Mouse (Mus musculus): ENCODE results near the gene Fam210b. TPM values are rescaled to one million over a fixed set of nuclear protein-coding genes. Genes with fewer than 3 reads are reported as not detected.

Gene Fam210b
- polyA plus RNA-seq, 1 experiment from 2014 or later: 11.9 TPM

DNA sequence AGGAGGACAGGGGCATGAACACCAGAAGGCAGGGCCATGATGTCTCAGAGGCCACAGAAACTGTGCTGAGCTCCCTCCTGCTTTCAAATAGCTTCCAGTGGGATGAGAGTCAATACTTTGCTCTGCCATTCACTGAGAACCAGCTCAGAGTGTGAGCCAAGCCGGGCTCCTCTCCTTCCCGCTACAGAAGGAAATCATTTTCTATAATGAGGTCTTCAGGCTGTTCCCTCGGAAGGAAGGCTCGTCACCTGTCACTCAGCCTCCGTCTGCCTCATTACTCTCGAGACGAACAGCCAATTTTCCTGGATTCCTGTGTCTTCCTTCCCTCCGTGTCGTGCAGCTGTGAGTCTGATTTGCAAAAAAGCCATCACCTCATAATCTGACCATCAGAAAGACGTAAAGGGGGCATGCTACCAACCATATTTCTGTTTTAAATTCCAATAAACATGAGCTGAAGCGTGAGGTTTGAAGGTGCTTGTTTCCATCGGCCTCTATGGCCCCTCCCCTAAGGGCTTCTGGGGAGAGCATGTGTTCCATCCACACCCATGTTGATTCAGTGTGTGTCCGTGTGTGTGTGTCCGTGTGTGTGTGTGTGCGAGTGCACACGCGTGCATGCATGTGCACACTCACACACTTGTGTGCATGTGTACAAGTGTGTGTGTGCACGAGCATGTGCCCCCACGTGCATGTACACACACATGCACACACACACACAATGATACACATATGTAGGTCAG, 7.0 kb upstream of the Fam210b start:
- no peak overlapping the region for H3K4me2 ChIP-seq
- no peak overlapping the region for H3K27ac ChIP-seq
- H3K27me3 ChIP-seq: no peaks in the 10 kb centered on the region
- H3K4me1 ChIP-seq: no peaks in the 10 kb centered on the region
- H3K4me3 ChIP-seq (replicated peaks): no peak overlapping the region
- 60% methylated on average over 19 of the region's 19 CpGs for WGBS
- ATAC-seq (replicated peaks; ENCODE audit: low FRiP score): no peak
- no peaks in the 10 kb centered on the region for H3K36me3 ChIP-seq
- H3K9me3 ChIP-seq (replicated peaks): no peaks in the 10 kb centered on the region
- no peak overlapping the region for H3K9ac ChIP-seq

DNA sequence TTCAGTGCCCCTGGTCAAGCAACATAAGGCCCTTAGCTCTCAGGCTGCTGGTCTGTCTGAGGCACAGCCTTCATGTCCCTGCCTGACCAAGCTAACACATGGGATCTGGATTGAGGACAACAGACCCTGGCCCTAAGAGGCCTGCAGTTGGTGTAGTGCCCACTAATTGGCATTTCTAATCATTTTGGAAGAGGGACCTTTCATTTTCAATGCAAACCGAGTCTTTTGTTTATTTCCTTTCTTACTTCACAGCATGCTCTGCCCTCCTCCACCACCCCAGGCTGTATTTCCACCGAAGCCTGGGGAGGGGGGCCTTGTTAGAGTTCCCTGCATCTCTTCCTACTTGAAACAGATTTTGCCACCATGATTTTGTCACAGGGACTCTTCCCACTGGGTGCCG, 4.4 kb upstream of the Fam210b start:
- no peak overlapping the region for H3K4me2 ChIP-seq
- H3K27ac ChIP-seq: no peak overlapping the region
- no peak overlapping the region for H3K9ac ChIP-seq
- H3K9me3 ChIP-seq (replicated peaks): no peaks in the 10 kb centered on the region
- no peaks in the 10 kb centered on the region for H3K36me3 ChIP-seq
- ATAC-seq (replicated peaks; ENCODE audit: low FRiP score): no peak
- no peaks in the 10 kb centered on the region for H3K27me3 ChIP-seq
- WGBS: 66% methylated on average over 3 of the region's 3 CpGs
- H3K4me3 ChIP-seq (replicated peaks): no peak overlapping the region
- H3K4me1 ChIP-seq: peaks cover 6% of the 10 kb centered on the region

DNA sequence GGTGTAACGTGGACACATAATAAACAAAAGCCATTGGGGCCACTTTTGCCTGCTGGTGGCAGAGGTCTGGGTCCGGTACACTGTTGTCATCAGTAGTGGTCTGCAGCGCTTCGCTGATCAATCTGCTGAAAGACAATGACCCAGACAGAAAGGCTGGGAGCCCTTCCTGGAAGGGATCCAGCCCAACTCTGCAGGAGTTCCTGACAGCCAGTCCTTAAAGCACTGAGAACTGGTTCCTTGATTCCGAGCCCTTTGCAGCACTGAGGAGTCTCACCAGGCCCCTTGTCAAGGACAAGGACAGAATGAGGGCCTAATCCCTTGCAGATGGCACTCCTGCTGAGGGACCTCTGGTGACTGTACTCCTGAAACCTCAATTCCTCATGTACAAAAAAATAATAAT, 3.8 kb upstream of the Fam210b start:
- no peak overlapping the region for H3K9ac ChIP-seq
- H3K4me2 ChIP-seq: no peak overlapping the region
- H3K27ac ChIP-seq: no peak overlapping the region
- ATAC-seq (replicated peaks; ENCODE audit: low FRiP score): no peak
- 62% methylated on average over 5 of the region's 5 CpGs for WGBS
- H3K9me3 ChIP-seq (replicated peaks): no peaks in the 10 kb centered on the region
- H3K4me3 ChIP-seq (replicated peaks): no peak overlapping the region
- H3K27me3 ChIP-seq: no peaks in the 10 kb centered on the region
- peaks cover 12% of the 10 kb centered on the region for H3K4me1 ChIP-seq
- H3K36me3 ChIP-seq: no peaks in the 10 kb centered on the region

DNA sequence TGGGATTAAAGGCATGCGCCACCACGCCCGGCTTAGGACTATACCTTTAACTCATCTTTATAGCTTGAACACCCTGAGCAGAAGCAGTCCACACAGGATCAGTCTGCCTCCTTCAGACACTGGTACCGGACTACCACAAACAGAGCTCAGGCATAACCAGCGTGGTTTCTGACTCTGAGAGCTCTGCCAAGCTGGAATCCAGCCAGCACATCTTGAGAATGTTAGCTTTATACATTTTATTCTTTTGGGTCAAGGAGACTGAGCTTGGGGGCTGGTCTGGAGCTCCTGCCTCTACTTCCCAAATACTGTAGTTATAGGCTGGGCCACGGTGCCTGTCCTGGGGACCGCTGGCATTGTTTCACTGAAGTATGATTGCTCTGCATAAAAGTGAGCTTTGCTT, 1.6 kb upstream of the Fam210b start:
- no peak overlapping the region for H3K4me3 ChIP-seq (replicated peaks)
- 93% methylated on average over 7 of the region's 7 CpGs for WGBS

DNA sequence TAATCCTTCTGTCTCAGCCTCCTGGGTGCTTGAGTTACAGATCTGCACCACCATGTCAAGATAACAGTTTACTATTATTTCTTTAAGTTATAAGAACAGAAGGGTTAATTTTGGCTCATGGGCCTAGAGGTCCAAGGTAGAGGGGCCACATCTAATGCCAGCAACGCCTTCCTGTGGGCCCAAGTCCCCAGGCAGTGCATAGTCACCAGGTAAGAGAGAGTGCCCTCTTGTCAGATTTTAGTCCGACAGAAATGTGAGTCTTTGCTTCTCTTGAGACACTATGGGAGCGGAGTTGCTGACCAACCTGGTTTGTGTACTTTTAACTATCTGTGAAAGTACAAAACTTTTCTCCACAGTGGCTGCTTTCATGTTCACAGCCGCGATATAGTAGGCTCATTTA, 696 bp upstream of the Fam210b start:
- H3K27ac ChIP-seq: peak overlapping the region; percentile 67
- ATAC-seq (replicated peaks; ENCODE audit: low FRiP score): no peak
- H3K4me1 ChIP-seq: peaks cover 20% of the 10 kb centered on the region
- no peak overlapping the region for H3K9ac ChIP-seq
- no peaks in the 10 kb centered on the region for H3K27me3 ChIP-seq
- 34% methylated on average over 5 of the region's 5 CpGs for WGBS
- H3K36me3 ChIP-seq: no peaks in the 10 kb centered on the region
- no peaks in the 10 kb centered on the region for H3K9me3 ChIP-seq (replicated peaks)
- H3K4me3 ChIP-seq (replicated peaks): peak overlapping the region; percentile 78
- peak overlapping the region; percentile 100 for H3K4me2 ChIP-seq

More for the DNA sequence above, 1.6 kb upstream of the Fam210b start:
- no peak for ATAC-seq (replicated peaks; ENCODE audit: low FRiP score)
- Histone ChIP-seq H3K4me1 (peaks cover 20% of the 10 kb centered on the region), H3K9me3 (replicated peaks) (no peaks in the 10 kb centered on the region), H3K4me2 (no peak overlapping the region), H3K27me3 (no peaks in the 10 kb centered on the region), H3K9ac (no peak overlapping the region), H3K27ac (no peak overlapping the region), H3K36me3 (no peaks in the 10 kb centered on the region)

DNA sequence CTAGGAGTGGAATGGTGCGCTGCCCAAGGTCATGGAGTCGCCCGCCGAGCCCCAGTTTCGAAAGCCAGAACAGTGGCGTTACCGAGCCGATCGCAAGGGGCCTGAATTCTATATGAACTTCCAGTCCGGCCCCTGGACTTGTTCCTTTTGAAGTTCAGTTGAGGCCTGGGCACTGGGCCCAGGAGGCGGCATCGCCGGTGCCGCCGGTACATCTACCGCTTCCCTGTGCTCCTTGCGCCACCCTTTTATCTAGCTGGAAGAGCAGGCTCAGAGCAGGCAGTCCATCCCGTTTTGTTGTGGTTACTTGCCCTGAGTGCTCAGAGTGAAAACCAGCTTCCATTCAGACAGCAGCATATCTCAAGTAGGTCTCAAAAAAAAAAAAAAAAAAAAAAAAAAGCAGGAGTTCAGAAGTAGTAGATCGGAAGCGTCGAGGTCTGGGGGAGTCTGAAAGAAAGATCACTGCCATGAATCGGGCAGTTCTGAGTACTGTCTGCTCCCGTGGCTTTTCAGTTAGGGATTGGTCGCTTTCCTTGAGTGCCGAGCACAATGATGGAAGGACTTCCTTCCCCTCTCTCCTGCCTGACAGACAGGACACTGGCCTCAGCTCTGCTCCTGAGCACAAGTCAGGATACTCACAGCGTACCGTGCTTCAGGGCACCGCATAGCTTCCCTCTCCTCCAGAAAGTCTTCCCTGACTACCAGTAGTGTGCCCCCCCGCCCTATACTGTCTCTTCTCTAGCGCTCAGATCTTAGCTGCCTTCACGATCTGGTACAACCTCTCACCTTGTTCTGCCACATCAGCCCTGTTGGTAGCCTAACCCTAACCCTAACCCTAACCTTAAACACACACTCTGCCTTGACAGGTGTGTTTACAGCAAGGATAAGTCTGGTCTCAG, 917 bp downstream of the Fam210b start:
- WGBS: 9% methylated on average over 31 of the region's 31 CpGs
- Histone ChIP-seq H3K9ac (peak overlapping the region; percentile 70), H3K4me2 (peak overlapping the region; percentile 100), H3K27me3 (no peaks in the 10 kb centered on the region), H3K27ac (peak overlapping the region; percentile 37; the same call in 1 of the 2 replicates), H3K9me3 (replicated peaks) (no peaks in the 10 kb centered on the region), H3K36me3 (no peaks in the 10 kb centered on the region), H3K4me3 (replicated peaks) (peak overlapping the region; percentile 78), H3K4me1 (peaks cover 24% of the 10 kb centered on the region)
- ATAC-seq (replicated peaks; ENCODE audit: low FRiP score): no peak

DNA sequence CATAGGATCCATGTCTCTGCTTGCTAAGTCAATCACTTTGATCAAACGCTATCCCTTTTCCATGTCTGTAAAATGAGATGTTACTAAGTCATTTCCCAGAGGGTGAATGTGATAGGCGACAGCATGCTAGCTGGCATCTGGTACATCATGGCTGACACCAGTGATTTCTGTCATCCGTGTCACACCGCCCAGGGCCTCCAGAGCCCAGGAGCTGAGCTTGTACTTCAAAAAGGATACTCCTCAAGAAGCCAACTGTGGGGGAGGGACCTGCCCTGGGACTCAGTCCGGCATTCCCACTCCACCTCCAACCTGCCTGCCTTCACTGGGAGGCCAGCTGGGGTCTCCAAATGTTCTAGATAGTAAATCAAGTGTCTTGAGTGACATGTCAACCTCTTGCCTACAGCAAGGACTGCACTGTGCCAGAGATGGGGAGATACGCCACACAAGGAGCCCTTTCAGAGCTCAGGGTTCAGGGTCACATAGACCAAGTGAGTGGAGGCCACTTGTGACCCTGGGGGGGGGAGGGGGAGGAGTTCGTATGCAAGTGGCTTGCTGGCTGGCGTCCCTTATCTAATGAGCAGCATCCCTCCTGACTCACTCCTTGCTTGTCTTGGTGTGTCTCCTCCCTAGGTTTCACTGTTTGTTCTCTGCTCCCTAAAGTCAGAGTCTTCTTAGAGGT, 1.7 kb downstream of the Fam210b start:
- H3K4me1 ChIP-seq: peaks cover 24% of the 10 kb centered on the region
- no peak overlapping the region for H3K9ac ChIP-seq
- H3K4me2 ChIP-seq: peak overlapping the region; percentile 100; the same call in 1 of the 2 replicates

DNA sequence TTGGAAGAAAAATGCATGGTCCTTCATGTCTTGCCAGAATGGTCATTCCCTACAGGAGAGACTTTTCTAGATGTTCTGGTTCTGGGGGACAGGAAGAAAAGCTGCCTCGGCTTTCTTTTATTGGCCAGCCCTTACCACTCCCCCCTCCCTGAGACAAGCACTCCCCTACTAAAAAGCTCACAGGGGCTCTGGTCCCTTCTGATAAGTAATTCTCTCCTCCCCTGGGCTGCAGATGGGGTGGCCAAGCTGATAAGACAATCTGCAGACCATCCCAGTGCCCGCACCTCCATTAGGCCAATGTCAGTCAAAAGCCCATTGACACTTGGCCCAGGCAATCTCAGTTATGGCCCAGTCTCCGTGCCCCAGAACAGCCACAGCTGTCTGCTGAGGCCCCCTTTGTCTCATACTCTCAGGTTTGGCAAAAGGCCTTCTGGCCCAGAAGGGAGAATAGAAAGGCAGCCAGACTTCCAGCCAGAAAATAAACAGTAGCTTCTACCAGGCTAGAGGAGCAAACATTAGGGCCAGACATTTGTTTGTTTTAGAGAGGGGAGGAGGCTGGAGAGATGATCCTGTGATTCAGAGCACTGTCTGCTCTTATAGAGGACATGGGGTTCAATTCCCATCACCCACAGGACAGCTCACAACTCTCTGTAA, 3.1 kb downstream of the Fam210b start:
- no peaks in the 10 kb centered on the region for H3K9me3 ChIP-seq (replicated peaks)
- H3K4me3 ChIP-seq (replicated peaks): no peak overlapping the region
- peaks cover 24% of the 10 kb centered on the region for H3K4me1 ChIP-seq
- H3K36me3 ChIP-seq: no peaks in the 10 kb centered on the region; the same call in 1 of the 2 replicates
- H3K27me3 ChIP-seq: no peaks in the 10 kb centered on the region
- no peak for ATAC-seq (replicated peaks; ENCODE audit: low FRiP score)
- H3K9ac ChIP-seq: no peak overlapping the region
- H3K4me2 ChIP-seq: no peak overlapping the region
- WGBS: 44% methylated on average over 3 of the region's 3 CpGs
- H3K27ac ChIP-seq: no peak overlapping the region

More for the DNA sequence above, 1.7 kb downstream of the Fam210b start:
- no peak overlapping the region for H3K27ac ChIP-seq
- peak overlapping the region; percentile 78 for H3K4me3 ChIP-seq (replicated peaks)
- WGBS: 53% methylated on average over 8 of the region's 8 CpGs
- ATAC-seq (replicated peaks; ENCODE audit: low FRiP score): no peak
- H3K9me3 ChIP-seq (replicated peaks): no peaks in the 10 kb centered on the region
- no peaks in the 10 kb centered on the region for H3K27me3 ChIP-seq
- H3K36me3 ChIP-seq: no peaks in the 10 kb centered on the region

DNA sequence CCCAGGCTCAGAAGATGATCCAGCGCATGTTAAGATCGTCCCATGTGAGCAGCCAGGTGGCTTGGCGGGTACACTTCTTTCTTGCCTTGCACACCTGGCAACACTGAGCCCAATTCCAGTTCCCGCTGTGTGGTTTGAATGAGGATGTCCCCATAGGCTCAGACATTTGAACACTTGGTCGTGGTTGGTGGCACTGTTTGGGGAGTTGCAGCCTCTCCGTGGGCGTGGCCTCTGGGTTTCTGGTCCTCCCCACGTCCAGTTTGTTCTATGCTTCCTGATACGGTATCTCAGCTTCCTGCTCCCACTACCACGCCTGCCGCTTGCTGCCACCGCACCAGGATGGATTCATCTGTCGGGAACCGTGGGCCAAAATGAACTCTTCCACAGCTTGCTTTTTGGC, 4.4 kb downstream of the Fam210b start:
- no peak for ATAC-seq (replicated peaks; ENCODE audit: low FRiP score)
- WGBS: 81% methylated on average over 14 of the region's 14 CpGs
- H3K9ac ChIP-seq: no peak overlapping the region
- peaks cover 13% of the 10 kb centered on the region for H3K36me3 ChIP-seq
- no peak overlapping the region for H3K4me2 ChIP-seq
- no peak overlapping the region for H3K27ac ChIP-seq
- H3K9me3 ChIP-seq (replicated peaks): no peaks in the 10 kb centered on the region
- peaks cover 22% of the 10 kb centered on the region for H3K4me1 ChIP-seq
- no peaks in the 10 kb centered on the region for H3K27me3 ChIP-seq
- no peak overlapping the region for H3K4me3 ChIP-seq (replicated peaks)

DNA sequence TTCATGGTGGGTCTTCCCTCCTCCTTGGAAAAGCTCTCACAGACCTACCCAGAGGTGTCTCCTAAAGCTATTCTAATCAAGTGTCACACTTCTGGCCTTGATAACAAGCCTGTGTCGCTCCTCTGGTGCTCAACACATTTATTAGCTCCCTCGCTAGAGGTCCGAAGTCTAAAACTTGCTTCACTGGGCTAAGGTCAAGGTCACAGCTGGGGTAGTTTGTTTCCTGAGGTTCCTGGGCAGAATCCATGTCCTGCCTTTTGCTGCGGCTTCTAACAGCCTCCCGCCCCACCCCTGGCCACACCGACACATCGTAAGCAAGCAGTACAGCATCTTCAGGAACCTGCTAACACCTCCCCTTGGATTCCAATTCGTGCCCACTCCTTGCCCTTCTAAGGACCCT, 5.4 kb downstream of the Fam210b start:
- Histone ChIP-seq H3K27ac (no peak overlapping the region), H3K4me2 (no peak overlapping the region), H3K4me3 (replicated peaks) (no peak overlapping the region), H3K36me3 (peaks cover 23% of the 10 kb centered on the region), H3K27me3 (no peaks in the 10 kb centered on the region), H3K9ac (no peak overlapping the region), H3K4me1 (peaks cover 18% of the 10 kb centered on the region; the same call in 1 of the 2 replicates), H3K9me3 (replicated peaks) (no peaks in the 10 kb centered on the region)
- 47% methylated on average over 8 of the region's 8 CpGs for WGBS
- no peak for ATAC-seq (replicated peaks; ENCODE audit: low FRiP score)

DNA sequence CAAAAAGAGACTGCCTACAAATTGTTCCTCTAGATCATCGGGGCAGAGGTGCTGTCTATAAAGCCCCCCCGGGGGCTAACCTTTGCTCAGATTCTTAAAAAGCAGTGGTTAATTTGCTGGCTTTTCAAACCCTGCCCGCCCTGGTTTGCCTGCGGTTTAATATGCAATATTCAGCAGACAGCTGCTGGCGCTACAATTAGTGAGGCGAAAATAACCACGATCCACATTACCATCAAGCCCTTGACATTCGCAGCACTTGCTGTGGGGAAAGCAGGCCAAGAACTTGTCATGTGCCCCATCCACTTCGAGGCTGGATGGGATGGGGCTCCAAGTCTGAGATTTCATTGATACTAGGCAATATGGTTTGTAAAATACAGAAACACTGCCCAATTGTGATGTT, 7.9 kb downstream of the Fam210b start:
- H3K27me3 ChIP-seq: no peaks in the 10 kb centered on the region
- WGBS: 88% methylated on average over 9 of the region's 9 CpGs
- H3K9ac ChIP-seq: no peak overlapping the region
- H3K4me2 ChIP-seq: no peak overlapping the region
- H3K9me3 ChIP-seq (replicated peaks): no peaks in the 10 kb centered on the region
- H3K4me3 ChIP-seq (replicated peaks): no peak overlapping the region
- peaks cover 4% of the 10 kb centered on the region; the same call in 1 of the 2 replicates for H3K4me1 ChIP-seq
- ATAC-seq (replicated peaks; ENCODE audit: low FRiP score): no peak
- peaks cover 48% of the 10 kb centered on the region for H3K36me3 ChIP-seq
- no peak overlapping the region for H3K27ac ChIP-seq
